Mouse (Mus musculus) frontal cortex, postnatal 36 days (tissue): Measurements from ENCODE around the gene Dtwd1.
"Not testable (repeated sequence)": the region's sequence is repeated elsewhere in the genome, so short reads cannot be mapped to it uniquely, and the experiment has no call there.

Source experiments
- DNase-seq, 2 experiments: peaks; one replicate each; pipeline ENCODE4 v3.0.0; 2022; ENCODE audit warnings: low spot score in 2 of 2

Dtwd1 gene

GRCm38 (mm10) chr2:126151855-126152571 is at the start of gene Dtwd1, which contains the start of gene Fam227b:
TSS of gene Dtwd1 (plus strand) at chr2:126152141.
TSS of gene Fam227b (minus strand) at chr2:126152004.
- peak; percentile 98 to 99 for DNase-seq

- DNase-seq = no peak
Observed at GRCm38 (mm10) chr2:126147723-126148122, 4.2 kb upstream of the Dtwd1 start.

GRCm38 (mm10) chr2:126165277-126166018 is 13.5 kb downstream of the Dtwd1 start:
- DNase-seq = no peak

GRCm38 (mm10) chr2:126166335-126166734 is 14.4 kb downstream of the Dtwd1 start:
- DNase-seq = no peak

- DNase-seq = peak in 1 of 2 experiments; percentile 13
Observed at GRCm38 (mm10) chr2:126166848-126167617, 15.1 kb downstream of the Dtwd1 start.

- no peak for DNase-seq
Observed at GRCm38 (mm10) chr2:126171427-126171826, 19.5 kb downstream of the Dtwd1 start.

GRCm38 (mm10) chr2:126191306-126191705 is 39.4 kb downstream of the Dtwd1 start:
- DNase-seq = no peak

GRCm38 (mm10) chr2:126192129-126192528 is 40.2 kb downstream of the Dtwd1 start:
- DNase-seq = no peak

GRCm38 (mm10) chr2:126195631-126196356 is 43.9 kb downstream of the Dtwd1 start:
- no peak for DNase-seq

- no peak for DNase-seq
Observed at GRCm38 (mm10) chr2:126198971-126199370, 47.0 kb downstream of the Dtwd1 start.

GRCm38 (mm10) chr2:126211011-126211680 is 59.2 kb downstream of the Dtwd1 start:
- DNase-seq = no peak

GRCm38 (mm10) chr2:126214800-126215199 is 62.9 kb downstream of the Dtwd1 start, which contains the start of gene Gm17555:
TSS of gene Gm17555 (plus strand) at chr2:126215100.
- not testable (repeated sequence) for DNase-seq
